Mouse (Mus musculus): ENCODE measurements at regions not wholly inside any gene's neighbourhood (a gene's known extent, or its start where the extent isn't known, plus 50 kb on each side); places are given as distances from the start of the nearest gene placed in this dataset.

- TF ChIP-seq EP300 (IDR thresholded peaks at IDR 0.05; ENCODE audit: low read depth) (no peak), CTCF (IDR thresholded peaks at IDR 0.05; ENCODE audit: low read depth) (no peak)
Measured at GRCm38 (mm10) chr13:44085621-44086510, 301.3 kb downstream of the Cd83 start.
